Mouse (Mus musculus) hindbrain, embryonic 15.5 days (tissue): ENCODE measurements around the gene Plekhh2. TPM values are rescaled to one million over a fixed set of nuclear protein-coding genes. Genes with fewer than 3 reads are reported as not detected.

Experiments used
- ATAC-seq: fragments of 200-750 bp; cut with Nextera tagmentation; 2 replicates; pipeline ENCODE4 v1.8.0; 2017; ENCODE audit warnings: low read depth, moderate number of reproducible peaks, moderate TSS enrichment; ENCODE audit not compliant: low FRiP score
- H3K27ac ChIP-seq: fragments of 300-500 bp; sonication (generic); replicated peaks from 2 replicates; pipeline ENCODE4 v1.5.1; 2015; ENCODE audit warnings: mild to moderate bottlenecking, inconsistent platforms
- H3K27me3 ChIP-seq: fragments of 300-500 bp; sonication (generic); 2 replicates; pipeline ENCODE4 v1.6.1; 2015; ENCODE audit warnings: control low read depth, inconsistent platforms
- H3K36me3 ChIP-seq: fragments of 300-500 bp; sonication (generic); 2 replicates; pipeline ENCODE4 v1.6.1; 2015; ENCODE audit warnings: control low read depth, inconsistent platforms
- H3K4me1 ChIP-seq: fragments of 300-500 bp; sonication (generic); replicated peaks from 2 replicates; pipeline ENCODE4 v1.6.1; 2015; ENCODE audit warnings: control low read depth, inconsistent platforms
- H3K4me2 ChIP-seq: fragments of 300-500 bp; sonication (generic); 2 replicates; pipeline ENCODE4 v1.6.1; 2015; ENCODE audit warnings: moderate library complexity, mild to moderate bottlenecking, inconsistent platforms
- H3K4me3 ChIP-seq: fragments of 300-500 bp; sonication (generic); 2 replicates; pipeline ENCODE4 v1.5.1; 2015; ENCODE audit warnings: mild to moderate bottlenecking, inconsistent platforms
- H3K9ac ChIP-seq: fragments of 300-500 bp; sonication (generic); 2 replicates; pipeline ENCODE4 v1.6.1; 2015; ENCODE audit warnings: inconsistent platforms
- H3K9me3 ChIP-seq: fragments of 300-500 bp; sonication (generic); 2 replicates; pipeline ENCODE4 v1.6.1; 2016; ENCODE audit warnings: control low read depth, inconsistent platforms
- WGBS: fragments of 180-500 bp; shearing (Covaris S2); methylation state at CpG from one replicate; pipeline ENCODE4 v1.1.7; 2015; 5-methylcytosine and 5-hydroxymethylcytosine counted together
- polyA plus RNA-seq: library from polyadenylated mRNA; unstranded; fragments of >200 nt; fragmentation: Nextera tagmentation; extraction: Ambion mirVana; gene quantifications from 2 replicates; pipeline ENCODE4 v1.2.1, GENCODE M21; 2015

The Plekhh2 gene
- polyA plus RNA-seq, 1 experiment from 2014 or later, result 2.3 TPM

GRCm38 (mm10) chr17:84656653-84657421 lies 145.1 kb downstream of the Plekhh2 start:
- no peak overlapping the region for H3K9ac ChIP-seq
- WGBS, result 33% methylated on average over 19 of the region's 19 CpGs
- H3K27me3 ChIP-seq, result no peaks in the 10 kb centered on the region
- H3K4me2 ChIP-seq, result peak overlapping the region; percentile 32
- H3K9me3 ChIP-seq, result no peaks in the 10 kb centered on the region
- peaks cover 4% of the 10 kb centered on the region; the same call in 1 of the 2 replicates for H3K36me3 ChIP-seq
- H3K27ac ChIP-seq, result peak overlapping the region; percentile 56
- ATAC-seq, result peak; percentile 80
- peaks cover 22% of the 10 kb centered on the region for H3K4me1 ChIP-seq
- no peak overlapping the region for H3K4me3 ChIP-seq

GRCm38 (mm10) chr17:84657422-84657732 lies 145.7 kb downstream of the Plekhh2 start:
- Histone ChIP-seq H3K27ac (peak overlapping the region; percentile 56), H3K4me3 (no peak overlapping the region), H3K36me3 (peaks cover 4% of the 10 kb centered on the region; the same call in 1 of the 2 replicates), H3K4me2 (peak overlapping the region; percentile 32; the same call in 1 of the 2 replicates), H3K27me3 (no peaks in the 10 kb centered on the region), H3K4me1 (peaks cover 22% of the 10 kb centered on the region), H3K9me3 (no peaks in the 10 kb centered on the region), H3K9ac (no peak overlapping the region)
- ATAC-seq, result peak; percentile 63; the same call in 1 of the 2 replicates
- WGBS, result 56% methylated on average over 3 of the region's 3 CpGs

- no peaks in the 10 kb centered on the region for H3K9me3 ChIP-seq
- no peak overlapping the region for H3K9ac ChIP-seq
- H3K36me3 ChIP-seq, result peaks cover 4% of the 10 kb centered on the region; the same call in 1 of the 2 replicates
- WGBS, result 56% methylated on average over 7 of the region's 7 CpGs
- no peak for ATAC-seq
- H3K27me3 ChIP-seq, result no peaks in the 10 kb centered on the region
- peak overlapping the region; percentile 56 for H3K27ac ChIP-seq
- peaks cover 22% of the 10 kb centered on the region for H3K4me1 ChIP-seq
- H3K4me3 ChIP-seq, result no peak overlapping the region
- H3K4me2 ChIP-seq, result no peak overlapping the region
Observed at GRCm38 (mm10) chr17:84657782-84658181, 146.1 kb downstream of the Plekhh2 start.

GRCm38 (mm10) chr17:84658195-84658594 lies 146.5 kb downstream of the Plekhh2 start:
- peaks cover 2% of the 10 kb centered on the region; the same call in 1 of the 2 replicates for H3K36me3 ChIP-seq
- H3K9ac ChIP-seq, result no peak overlapping the region
- no peaks in the 10 kb centered on the region for H3K9me3 ChIP-seq
- H3K4me3 ChIP-seq, result no peak overlapping the region
- no peaks in the 10 kb centered on the region for H3K27me3 ChIP-seq
- ATAC-seq, result no peak
- H3K4me2 ChIP-seq, result no peak overlapping the region
- H3K4me1 ChIP-seq, result peaks cover 22% of the 10 kb centered on the region
- 37% methylated on average over 5 of the region's 5 CpGs for WGBS
- no peak overlapping the region for H3K27ac ChIP-seq

- Histone ChIP-seq H3K4me2 (no peak overlapping the region), H3K36me3 (no peaks in the 10 kb centered on the region), H3K27ac (no peak overlapping the region), H3K4me3 (no peak overlapping the region), H3K27me3 (no peaks in the 10 kb centered on the region), H3K4me1 (peaks cover 22% of the 10 kb centered on the region), H3K9ac (no peak overlapping the region), H3K9me3 (no peaks in the 10 kb centered on the region)
- no peak for ATAC-seq
- 69% methylated on average over 8 of the region's 8 CpGs for WGBS
Observed at GRCm38 (mm10) chr17:84658951-84659350, 147.3 kb downstream of the Plekhh2 start.

- Histone ChIP-seq H3K4me2 (no peak overlapping the region), H3K9ac (no peak overlapping the region), H3K27me3 (no peaks in the 10 kb centered on the region), H3K27ac (no peak overlapping the region), H3K4me1 (peaks cover 5% of the 10 kb centered on the region), H3K36me3 (no peaks in the 10 kb centered on the region), H3K9me3 (no peaks in the 10 kb centered on the region), H3K4me3 (no peak overlapping the region)
- no peak for ATAC-seq
- WGBS, result 40% methylated on average over 10 of the region's 10 CpGs
Observed at GRCm38 (mm10) chr17:84665053-84665452, 153.4 kb downstream of the Plekhh2 start.

- peaks cover 5% of the 10 kb centered on the region for H3K4me1 ChIP-seq
- H3K4me3 ChIP-seq, result no peak overlapping the region
- H3K9me3 ChIP-seq, result no peaks in the 10 kb centered on the region
- ATAC-seq, result no peak
- no peak overlapping the region for H3K4me2 ChIP-seq
- WGBS, result 38% methylated on average over 9 of the region's 9 CpGs
- no peaks in the 10 kb centered on the region for H3K36me3 ChIP-seq
- H3K9ac ChIP-seq, result no peak overlapping the region
- no peaks in the 10 kb centered on the region for H3K27me3 ChIP-seq
- H3K27ac ChIP-seq, result no peak overlapping the region
Observed at GRCm38 (mm10) chr17:84665691-84666090, 154.0 kb downstream of the Plekhh2 start.

GRCm38 (mm10) chr17:84667848-84668247 lies 156.2 kb downstream of the Plekhh2 start:
- Histone ChIP-seq H3K36me3 (no peaks in the 10 kb centered on the region), H3K4me3 (no peak overlapping the region), H3K9me3 (no peaks in the 10 kb centered on the region), H3K4me2 (no peak overlapping the region), H3K9ac (no peak overlapping the region), H3K27ac (no peak overlapping the region), H3K4me1 (peaks cover 5% of the 10 kb centered on the region), H3K27me3 (no peaks in the 10 kb centered on the region)
- 95% methylated on average over 3 of the region's 3 CpGs for WGBS
- ATAC-seq, result no peak

Other genes starting within 250 kb of the Plekhh2 start
- 6.5 and 6.6 TPM in 2 replicates for gene Thada, start 45.7 kb upstream of the Plekhh2 start, polyA plus RNA-seq
- 33.9 and 36.7 TPM in 2 replicates for gene Dync2li1, start 114.6 kb downstream of the Plekhh2 start, polyA plus RNA-seq
- gene Abcg8, start 164.4 kb downstream of the Plekhh2 start, polyA plus RNA-seq, result 0.10 and 0.13 TPM in 2 replicates
- 1.9 and 3.0 TPM in 2 replicates for gene Abcg5, start 171.1 kb downstream of the Plekhh2 start, polyA plus RNA-seq